Mouse (Mus musculus) CH12.LX (cell line): ENCODE measurements around the gene Lcn10.

Experiments
- CTCF ChIP-seq, 2 experiments: IDR thresholded peaks in 1 of 2; conservative IDR thresholded peaks in 1 of 2; 2 replicates each; pipeline ENCODE4 v1.5.1; 2011 to 2012; ENCODE audit warnings: low read depth in 2 of 2, low read length in 2 of 2, improper control_type of control experiment in 1 of 2, inconsistent platforms in 1 of 2, mild to moderate bottlenecking in 1 of 2, moderate library complexity in 1 of 2
- POLR2A ChIP-seq: IDR thresholded peaks from 2 replicates; pipeline ENCODE4 v1.6.1; 2011; ENCODE audit warnings: low read depth, mild to moderate bottlenecking, improper control_type of control experiment, low read length

DNA sequence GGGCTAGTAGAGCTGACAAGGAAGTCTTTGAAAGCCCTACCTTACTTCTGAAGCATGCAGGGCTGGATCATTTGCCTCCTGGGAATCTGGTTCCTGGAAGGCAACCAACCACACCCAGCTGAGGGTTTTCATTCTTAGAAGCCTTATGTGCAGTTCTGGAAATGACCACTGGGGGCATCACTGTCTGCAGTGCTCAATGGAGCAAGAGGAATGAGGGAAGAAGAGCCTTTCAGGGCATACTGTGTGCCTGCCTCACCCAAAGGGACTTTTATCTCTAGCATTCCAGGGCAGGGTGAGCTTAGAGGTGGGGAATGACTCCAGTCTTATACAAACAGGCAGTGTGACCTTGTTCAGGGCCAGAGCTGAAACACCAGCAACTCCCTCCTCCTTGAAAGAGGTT, 12.1 kb downstream of the Lcn10 start:
- TF ChIP-seq POLR2A, result no peak
- TF ChIP-seq CTCF (conservative IDR thresholded peaks at IDR 0.05 in 1 of 2, IDR thresholded peaks at IDR 0.05 in 1 of 2; ENCODE audit: low read depth in 2 of 2, low read length in 2 of 2), result peak; percentile 72 to 91
